Mouse (Mus musculus): ENCODE measurements around the gene Gm11084.
"Not testable (repeated sequence)": the region's sequence is repeated elsewhere in the genome, so short reads cannot be mapped to it uniquely, and the experiment has no call there.

Gm11084 gene

DNA sequence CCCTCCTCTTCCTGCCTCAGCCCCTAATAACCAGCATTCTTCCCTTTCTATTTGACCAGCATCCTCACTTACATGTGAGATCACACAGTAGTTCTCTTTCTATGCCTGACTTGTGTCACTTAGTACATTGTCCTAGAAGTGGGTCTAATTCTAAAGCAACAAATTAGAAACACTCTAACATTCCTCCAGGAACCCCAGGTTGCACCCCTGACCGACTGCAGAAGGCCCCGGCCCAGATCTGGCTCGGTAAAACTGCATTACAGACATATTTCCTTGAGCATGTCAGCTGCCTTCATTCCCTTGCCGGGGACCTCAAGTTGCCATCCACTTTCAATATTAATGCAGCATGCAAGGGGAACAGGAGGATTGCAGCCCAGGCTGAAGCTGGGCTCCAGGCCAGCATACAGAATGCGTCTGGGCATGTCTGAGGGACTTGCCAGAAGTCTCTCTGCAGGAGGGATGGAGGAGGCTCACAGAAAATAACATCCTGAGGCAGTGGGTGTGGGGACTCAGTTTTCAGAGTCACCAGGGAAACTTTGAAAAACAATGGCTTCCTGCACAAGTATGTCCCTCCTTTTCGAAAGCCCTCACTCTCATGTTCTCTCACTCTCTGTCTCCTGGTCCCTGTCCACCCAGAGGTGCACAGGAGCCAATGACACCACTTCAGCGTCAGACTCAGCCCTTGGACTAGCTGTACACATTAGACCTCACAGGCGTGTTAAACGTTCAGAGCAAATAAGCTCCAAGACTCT lies 9.0 kb upstream of the Gm11084 start:
- DNase-seq (ENCODE audit: low read depth, low spot score), result peak; percentile 48

DNA sequence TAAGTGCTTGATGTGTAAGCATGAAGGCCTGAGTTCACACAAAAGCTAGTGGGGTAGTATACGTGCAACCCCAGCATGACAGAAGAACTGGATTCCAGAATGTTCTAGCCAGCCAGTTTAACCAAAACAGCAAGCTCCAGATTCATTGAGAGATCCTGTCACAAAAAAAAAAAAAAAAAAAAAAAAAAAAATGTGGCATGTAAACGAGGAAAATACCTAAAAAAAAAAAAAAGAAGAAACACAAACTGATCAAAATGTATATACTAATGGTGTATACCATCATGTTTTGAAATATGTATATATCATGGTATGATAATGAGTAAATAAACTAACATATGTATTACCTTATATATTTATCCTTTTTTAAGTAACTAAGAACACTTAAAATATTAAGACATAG lies 7.6 kb upstream of the Gm11084 start:
- DNase-seq (ENCODE audit: low read depth, low spot score), result no peak

- DNase-seq (ENCODE audit: low read depth, low spot score), result no peak
These were observed 6.0 kb upstream of the Gm11084 start for GRCm38 (mm10) chr2:72992497-72992896.

GRCm38 (mm10) chr2:72988945-72989344 lies 2.4 kb upstream of the Gm11084 start:
- not testable (repeated sequence) for DNase-seq (ENCODE audit: low read depth, low spot score)

- no peak for DNase-seq (ENCODE audit: low read depth, low spot score)
These were observed 1.0 kb downstream of the Gm11084 start for GRCm38 (mm10) chr2:72985516-72985915.

GRCm38 (mm10) chr2:72984806-72985205 lies 1.7 kb downstream of the Gm11084 start:
- DNase-seq (ENCODE audit: low read depth, low spot score), result no peak

GRCm38 (mm10) chr2:72983211-72983610 lies 3.3 kb downstream of the Gm11084 start:
- no peak for DNase-seq (ENCODE audit: low read depth, low spot score)

GRCm38 (mm10) chr2:72982110-72982785 lies 4.3 kb downstream of the Gm11084 start:
- DNase-seq (ENCODE audit: low read depth, low spot score), result no peak

- no peak for DNase-seq (ENCODE audit: low read depth, low spot score)
These were observed 4.9 kb downstream of the Gm11084 start for GRCm38 (mm10) chr2:72981441-72982109.

- DNase-seq (ENCODE audit: low read depth, low spot score), result no peak
These were observed 5.5 kb downstream of the Gm11084 start for GRCm38 (mm10) chr2:72981075-72981420.

- peak; percentile 98 for DNase-seq (ENCODE audit: low read depth, low spot score)
These were observed 6.0 kb downstream of the Gm11084 start, which contains the start of gene Sp3 for GRCm38 (mm10) chr2:72980337-72981074. Gene Sp3 (minus strand): TSS chr2:72980446.

GRCm38 (mm10) chr2:72979659-72980071 lies 6.9 kb downstream of the Gm11084 start:
- peak; percentile 90 for DNase-seq (ENCODE audit: low read depth, low spot score)

DNA sequence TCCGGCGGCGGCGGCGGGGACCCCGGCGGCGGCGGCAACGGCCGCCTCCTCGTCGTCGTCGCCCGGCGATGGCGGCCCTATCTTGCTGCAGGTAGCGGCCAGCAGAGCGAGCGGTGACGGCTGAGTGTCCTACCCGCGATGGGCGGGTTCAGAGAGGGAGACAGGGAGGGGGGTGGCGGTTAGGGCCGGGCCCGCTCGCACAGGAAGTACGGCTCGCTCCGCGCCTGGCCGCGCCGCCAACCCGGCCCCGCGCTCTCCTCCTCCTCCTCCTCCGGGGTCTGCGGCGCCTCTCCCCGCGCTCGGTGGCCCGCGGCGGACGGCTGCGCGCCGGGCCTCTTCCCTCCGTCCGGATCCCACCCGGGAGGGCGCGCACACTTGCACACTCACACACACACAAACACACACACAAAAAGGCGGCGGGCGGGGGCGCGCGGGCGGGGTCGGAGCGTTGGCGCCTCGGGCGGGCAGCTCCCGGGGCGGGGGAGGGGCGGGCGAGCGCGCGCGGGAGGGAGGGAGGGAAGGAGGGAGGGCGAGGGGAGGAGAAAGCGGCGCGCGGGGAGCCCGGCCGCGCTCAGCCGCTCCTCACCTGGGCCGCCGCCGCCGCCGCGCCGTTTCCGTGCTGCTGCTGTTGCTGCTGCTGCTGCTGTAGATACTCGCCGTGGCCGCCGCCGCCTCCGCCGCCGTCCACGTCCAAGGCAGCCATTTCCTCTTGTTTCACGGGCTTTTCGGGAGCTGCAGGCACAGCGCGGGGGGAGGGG lies 7.4 kb downstream of the Gm11084 start:
- DNase-seq (ENCODE audit: low read depth, low spot score), result peak; percentile 86

DNA sequence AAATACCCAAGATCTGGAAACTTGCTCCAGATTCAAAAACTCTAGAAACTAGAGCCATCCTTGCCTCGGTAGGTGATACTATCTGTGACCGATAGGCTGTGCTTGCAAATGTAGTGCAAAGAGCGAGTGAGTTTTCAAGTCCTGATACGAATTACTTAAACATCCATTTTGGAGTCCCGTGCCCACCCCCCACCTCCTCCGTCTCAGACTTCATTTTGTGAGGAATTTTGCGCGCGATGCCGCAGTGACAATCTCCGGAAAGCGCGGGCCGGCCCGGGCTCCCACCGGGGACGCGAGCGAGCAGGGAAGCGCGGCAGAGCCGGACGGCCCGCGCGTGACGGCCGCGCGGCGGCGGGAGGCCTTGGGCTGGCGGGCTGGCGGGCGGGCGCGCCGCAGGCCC lies 8.0 kb downstream of the Gm11084 start:
- peak; percentile 37 for DNase-seq (ENCODE audit: low read depth, low spot score)

DNA sequence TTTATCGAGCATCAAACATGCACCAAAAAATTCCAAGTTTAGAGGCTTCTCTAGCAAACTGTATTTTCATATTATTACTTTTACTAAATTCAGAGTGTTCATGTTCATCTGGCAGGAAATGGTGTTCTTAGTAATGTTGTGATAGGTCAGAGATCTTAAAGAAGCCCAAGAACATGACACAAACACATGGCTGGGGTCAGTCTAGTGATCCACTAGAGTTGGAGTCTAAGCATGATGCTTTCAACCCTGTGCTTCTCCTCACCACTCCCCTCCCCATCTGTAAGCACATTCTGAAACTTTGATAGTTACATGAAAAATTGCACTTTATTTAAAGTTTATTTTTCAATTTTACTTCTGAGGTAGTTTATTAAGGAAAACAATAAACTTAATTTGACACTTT lies 9.2 kb downstream of the Gm11084 start:
- no peak for DNase-seq (ENCODE audit: low read depth, low spot score)

- DNase-seq (ENCODE audit: low read depth, low spot score), result no peak
These were observed 10.5 kb downstream of the Gm11084 start for GRCm38 (mm10) chr2:72976036-72976435.

GRCm38 (mm10) chr2:72970831-72971230 lies 15.7 kb downstream of the Gm11084 start:
- DNase-seq (ENCODE audit: low read depth, low spot score), result no peak

- DNase-seq (ENCODE audit: low read depth, low spot score), result no peak
These were observed 16.2 kb downstream of the Gm11084 start for GRCm38 (mm10) chr2:72970302-72970701.

DNA sequence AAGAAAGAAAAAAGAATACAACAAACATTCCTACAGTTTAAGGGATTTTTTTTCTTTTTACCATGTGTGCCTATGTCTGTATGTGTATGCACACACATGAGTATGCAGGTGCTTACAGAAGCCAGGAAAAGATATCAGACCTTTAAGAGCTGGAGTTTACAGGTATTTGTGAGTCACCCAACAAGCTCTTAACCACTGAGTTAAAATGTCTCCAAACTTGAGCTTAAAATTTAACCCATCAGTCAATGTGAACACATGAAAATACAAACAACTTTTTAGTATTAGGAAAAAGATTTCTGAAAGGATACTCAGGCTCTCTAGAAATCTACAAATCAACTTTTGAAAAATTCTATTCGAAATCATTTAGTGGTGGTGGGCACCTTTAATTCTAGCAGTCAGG lies 18.0 kb downstream of the Gm11084 start:
- DNase-seq (ENCODE audit: low read depth, low spot score), result no peak

- no peak for DNase-seq (ENCODE audit: low read depth, low spot score)
These were observed 21.1 kb downstream of the Gm11084 start for GRCm38 (mm10) chr2:72965450-72965849.

DNA sequence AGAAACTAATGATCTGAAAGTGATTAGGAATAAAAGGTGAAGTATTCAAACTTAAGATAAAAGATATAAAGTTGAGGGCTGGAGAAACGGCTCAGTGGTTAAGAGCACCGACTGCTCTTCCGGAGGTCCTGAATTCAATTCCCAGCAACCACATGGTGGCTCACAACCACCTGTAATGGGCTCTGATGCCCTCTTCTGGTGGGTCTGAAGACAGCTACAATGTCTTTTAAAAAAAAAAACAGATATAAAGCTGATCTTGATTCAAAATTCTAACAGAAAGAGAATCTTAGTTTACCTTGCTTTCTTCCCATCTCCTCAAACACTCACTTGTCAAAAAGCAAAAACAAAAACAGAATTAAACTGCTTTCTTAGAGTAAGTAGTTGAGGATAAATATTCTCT lies 30.1 kb downstream of the Gm11084 start:
- no peak for DNase-seq (ENCODE audit: low read depth, low spot score)
